Mouse (Mus musculus) stomach, embryonic 15.5 days (tissue): Measurements from ENCODE around the gene Pi4k2a. TPM values are rescaled to one million over a fixed set of nuclear protein-coding genes. Genes with fewer than 3 reads are reported as not detected.

Source experiments
- ATAC-seq: fragments of 200-750 bp; cut with Nextera tagmentation; 2 replicates; pipeline ENCODE4 v1.8.0; 2017; ENCODE audit warnings: low read depth, moderate number of reproducible peaks, moderate TSS enrichment; ENCODE audit not compliant: insufficient read depth, low FRiP score
- H3K27ac ChIP-seq: fragments of 300-500 bp; sonication (generic); 2 replicates; pipeline ENCODE4 v1.5.1; 2015; ENCODE audit warnings: mild to moderate bottlenecking, inconsistent platforms
- H3K27me3 ChIP-seq: fragments of 300-500 bp; sonication (generic); replicated peaks from 2 replicates; pipeline ENCODE4 v1.6.1; 2015; ENCODE audit warnings: inconsistent platforms
- H3K36me3 ChIP-seq: fragments of 300-500 bp; sonication (generic); 2 replicates; pipeline ENCODE4 v1.6.1; 2015; ENCODE audit warnings: inconsistent platforms
- H3K4me1 ChIP-seq: fragments of 300-500 bp; sonication (generic); 2 replicates; pipeline ENCODE4 v1.6.1; 2015; ENCODE audit warnings: inconsistent platforms
- H3K4me2 ChIP-seq: fragments of 300-500 bp; sonication (generic); 2 replicates; pipeline ENCODE4 v1.6.1; 2015; ENCODE audit warnings: mild to moderate bottlenecking, inconsistent platforms
- H3K4me3 ChIP-seq: fragments of 300-500 bp; sonication (generic); replicated peaks from 2 replicates; pipeline ENCODE4 v1.5.1; 2015; ENCODE audit warnings: inconsistent platforms
- H3K9ac ChIP-seq: fragments of 300-500 bp; sonication (generic); 2 replicates; pipeline ENCODE4 v1.6.1; 2015; ENCODE audit warnings: inconsistent platforms
- H3K9me3 ChIP-seq: fragments of 300-500 bp; sonication (generic); 2 replicates; pipeline ENCODE4 v1.6.1; 2016; ENCODE audit warnings: inconsistent platforms
- WGBS: fragments of 180-500 bp; shearing (Covaris S2); methylation state at CpG from one replicate; pipeline ENCODE4 v1.1.7; 2015; 5-methylcytosine and 5-hydroxymethylcytosine counted together
- polyA plus RNA-seq: library from polyadenylated mRNA; unstranded; fragments of >200 nt; fragmentation: Nextera tagmentation; extraction: Ambion mirVana; gene quantifications from 2 replicates; pipeline ENCODE4 v1.2.1, GENCODE M21; 2015

Gene Pi4k2a
- 22.0 and 24.0 TPM in 2 replicates for polyA plus RNA-seq

GRCm38 (mm10) chr19:42089748-42090595 is at the start of gene Pi4k2a:
Gene Pi4k2a, plus strand, starts transcription at chr19:42090470.
- Histone ChIP-seq H3K27me3 (no peaks in the 10 kb centered on the region), H3K4me3 (peak within 1 kb of the TSS; percentile 73), H3K9ac (peak within 1 kb of the TSS; percentile 54), H3K4me2 (peak within 1 kb of the TSS; percentile 76), H3K4me1 (peaks cover 21% of the 10 kb centered on the region), H3K9me3 (no peaks in the 10 kb centered on the region), H3K36me3 (peaks cover 6% of the 10 kb centered on the region; the same call in 1 of the 2 replicates), H3K27ac (peak within 1 kb of the TSS; percentile 92)
- WGBS, result under 1% methylated on average over 55 of the region's 55 CpGs
- peak; percentile 98 for ATAC-seq

GRCm38 (mm10) chr19:42043988-42044387 is 46.3 kb upstream of the Pi4k2a start:
- Histone ChIP-seq H3K36me3 (no peaks in the 10 kb centered on the region), H3K27ac (no peak overlapping the region), H3K4me2 (no peak overlapping the region), H3K9ac (no peak overlapping the region), H3K9me3 (no peaks in the 10 kb centered on the region), H3K4me3 (no peak overlapping the region), H3K27me3 (no peaks in the 10 kb centered on the region), H3K4me1 (0 out of 2 replicates have a peak, but pooled peaks cover 9% of the 10 kb centered on the region)
- ATAC-seq, result no peak
- 91% methylated on average over 6 of the region's 6 CpGs for WGBS

DNA sequence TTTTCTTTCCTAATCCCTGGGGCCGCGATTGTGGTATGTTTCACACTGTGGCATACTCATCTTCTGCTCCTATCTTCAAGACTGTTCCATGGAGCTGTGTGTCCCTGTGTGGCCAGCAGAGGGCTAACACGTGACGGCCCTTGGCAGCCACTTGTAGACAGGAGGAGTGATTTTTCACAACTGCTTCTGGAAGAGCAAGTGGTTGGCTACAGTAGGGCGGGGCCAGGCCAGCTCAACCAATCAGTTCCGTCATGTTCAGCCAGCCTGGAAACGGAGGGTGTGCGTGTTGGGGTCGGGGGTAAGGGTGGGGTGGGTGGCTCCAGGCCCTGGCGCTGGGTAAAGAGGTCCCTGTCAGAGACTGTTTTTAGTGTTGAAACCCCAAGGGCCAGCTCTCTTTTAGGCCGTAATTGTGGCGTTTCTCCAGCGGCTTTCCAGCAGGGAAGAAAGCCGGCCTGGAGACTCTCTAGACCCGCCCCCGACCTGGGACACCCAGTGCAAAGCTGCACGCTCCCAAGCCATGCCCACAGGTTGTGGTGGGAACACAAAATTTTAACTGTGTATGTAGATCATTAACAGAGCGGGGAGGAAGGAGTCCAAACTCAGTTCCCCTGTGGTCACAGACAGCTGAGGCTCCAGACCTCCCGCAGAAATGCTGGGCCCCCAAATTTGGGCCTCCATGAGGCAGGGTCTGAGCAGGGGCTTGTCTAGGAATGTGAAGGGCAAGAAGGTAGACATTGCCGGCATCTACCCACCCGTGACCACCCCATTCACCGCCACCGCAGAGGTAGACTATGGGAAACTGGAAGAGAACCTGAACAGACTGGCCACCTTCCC is 44.8 kb upstream of the Pi4k2a start, which contains the start of gene Hoga1:
Gene Hoga1 (plus strand): TSS at position 342 of the 834 bp plus-strand sequence.
- Histone ChIP-seq H3K4me3 (peak within 1 kb of the TSS; percentile 39), H3K9ac (no peak within 1 kb of the TSS), H3K27ac (no peak within 1 kb of the TSS), H3K9me3 (no peaks in the 10 kb centered on the region), H3K4me1 (0 out of 2 replicates have a peak, but pooled peaks cover 9% of the 10 kb centered on the region), H3K36me3 (no peaks in the 10 kb centered on the region), H3K4me2 (peak within 1 kb of the TSS; percentile 64), H3K27me3 (no peaks in the 10 kb centered on the region)
- peak; percentile 88 for ATAC-seq
- WGBS, result 23% methylated on average over 23 of the region's 23 CpGs

DNA sequence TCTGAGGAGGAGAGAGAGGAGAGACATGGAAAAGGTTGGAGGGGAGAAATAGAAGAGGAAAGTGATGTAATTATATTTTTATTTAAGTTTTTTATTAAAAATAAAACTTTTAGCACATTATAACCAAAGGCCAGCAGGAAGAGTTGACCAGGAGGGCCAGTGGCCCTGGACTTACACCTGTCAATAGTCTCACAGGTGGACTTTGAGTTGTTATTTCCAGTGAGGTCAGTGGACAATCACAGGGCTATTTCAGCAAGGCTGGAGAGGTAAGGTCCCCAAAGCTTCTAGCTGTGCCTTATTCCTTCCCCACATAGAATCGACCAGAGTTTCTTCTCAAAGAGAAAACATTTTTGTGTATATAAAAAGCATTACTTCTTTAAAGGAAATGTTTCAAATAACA is 40.0 kb upstream of the Pi4k2a start:
- Histone ChIP-seq H3K27ac (no peak overlapping the region), H3K27me3 (no peaks in the 10 kb centered on the region), H3K36me3 (no peaks in the 10 kb centered on the region), H3K9ac (no peak overlapping the region), H3K4me1 (0 out of 2 replicates have a peak, but pooled peaks cover 7% of the 10 kb centered on the region), H3K9me3 (no peaks in the 10 kb centered on the region), H3K4me2 (no peak overlapping the region), H3K4me3 (no peak overlapping the region)
- ATAC-seq, result no peak
- WGBS, result 67% methylated on average over 1 of the region's 1 CpGs

DNA sequence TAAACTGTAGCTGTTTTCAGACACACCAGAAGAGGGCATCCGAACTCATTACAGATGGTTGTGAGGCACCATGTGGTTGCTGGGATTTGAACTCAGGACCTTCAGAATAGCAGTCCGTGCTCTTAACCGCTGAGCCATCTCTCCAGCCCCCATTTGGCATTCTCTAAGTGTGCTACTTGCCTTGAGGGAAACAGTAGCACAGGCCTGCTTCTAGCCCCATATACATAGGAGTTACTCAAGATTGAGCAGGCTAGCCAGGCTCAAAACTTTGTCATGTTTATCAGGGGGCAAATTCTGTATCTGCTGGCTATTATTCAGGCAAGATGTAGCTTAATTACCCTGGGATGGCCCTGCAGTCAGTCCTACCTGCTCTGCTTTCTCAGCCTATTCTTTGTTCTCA is 38.9 kb upstream of the Pi4k2a start:
- no peak for ATAC-seq
- Histone ChIP-seq H3K36me3 (no peaks in the 10 kb centered on the region), H3K4me2 (no peak overlapping the region), H3K4me1 (no peaks in the 10 kb centered on the region), H3K4me3 (no peak overlapping the region), H3K27me3 (no peaks in the 10 kb centered on the region), H3K9me3 (no peaks in the 10 kb centered on the region), H3K27ac (no peak overlapping the region), H3K9ac (no peak overlapping the region)
- 89% methylated on average over 3 of the region's 3 CpGs for WGBS

DNA sequence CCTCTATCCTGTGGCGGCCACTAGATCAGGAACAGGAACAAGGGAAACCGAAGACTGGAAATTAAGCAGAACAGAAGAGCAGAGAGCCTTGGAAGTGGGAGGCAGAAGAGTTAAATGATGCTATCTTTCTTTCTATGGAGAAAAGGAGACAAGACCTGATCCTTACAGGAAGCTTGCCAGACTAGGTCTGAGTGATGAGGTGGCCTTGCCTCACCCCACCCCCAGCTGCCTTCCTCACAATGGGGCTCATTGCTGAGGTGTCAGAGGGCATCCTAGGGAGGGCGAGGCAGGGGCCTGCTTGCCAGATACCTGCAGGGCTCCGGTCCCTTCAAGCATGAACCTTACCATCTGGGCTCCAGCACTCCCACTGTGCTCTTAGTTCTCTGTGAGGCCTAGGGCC is 38.3 kb upstream of the Pi4k2a start, which contains the start of gene 4933411K16Rik:
Gene 4933411K16Rik (plus strand): TSS at position 301 of the 400 bp plus-strand sequence.
- ATAC-seq, result no peak
- Histone ChIP-seq H3K4me3 (no peak within 1 kb of the TSS), H3K4me1 (no peaks in the 10 kb centered on the region), H3K9me3 (no peaks in the 10 kb centered on the region), H3K36me3 (no peaks in the 10 kb centered on the region), H3K27me3 (no peaks in the 10 kb centered on the region), H3K9ac (no peak within 1 kb of the TSS), H3K4me2 (no peak within 1 kb of the TSS), H3K27ac (no peak within 1 kb of the TSS)
- WGBS, result 74% methylated on average over 4 of the region's 4 CpGs

- Histone ChIP-seq H3K4me2 (no peak overlapping the region), H3K9me3 (no peaks in the 10 kb centered on the region), H3K36me3 (no peaks in the 10 kb centered on the region), H3K4me3 (no peak overlapping the region), H3K4me1 (no peaks in the 10 kb centered on the region), H3K27me3 (no peaks in the 10 kb centered on the region), H3K9ac (no peak overlapping the region), H3K27ac (no peak overlapping the region)
- WGBS, result 71% methylated on average over 6 of the region's 6 CpGs
- no peak for ATAC-seq
Observed at GRCm38 (mm10) chr19:42054255-42054654, 36.0 kb upstream of the Pi4k2a start.

DNA sequence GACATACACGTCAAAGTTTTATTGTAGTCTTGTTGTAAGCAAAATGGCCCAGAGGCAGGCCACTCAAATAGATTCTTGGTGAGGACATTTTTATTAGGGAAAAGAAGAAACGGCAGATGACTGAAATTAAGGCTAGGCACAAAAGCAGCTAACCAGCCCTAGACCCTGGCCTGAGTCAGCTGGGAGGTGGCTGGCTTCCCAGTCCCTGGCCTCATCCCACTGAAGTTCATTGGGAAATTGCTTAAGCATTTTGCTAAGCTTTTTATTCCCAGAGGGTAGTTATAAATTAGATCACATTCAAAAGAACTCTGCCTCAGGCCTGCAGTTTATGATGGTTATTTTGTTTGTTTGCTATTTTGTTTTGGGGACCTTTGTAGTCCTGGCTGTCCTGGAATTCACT is 34.4 kb upstream of the Pi4k2a start:
- Histone ChIP-seq H3K4me3 (no peak overlapping the region), H3K9ac (no peak overlapping the region), H3K36me3 (no peaks in the 10 kb centered on the region), H3K9me3 (no peaks in the 10 kb centered on the region), H3K27me3 (no peaks in the 10 kb centered on the region), H3K4me2 (no peak overlapping the region), H3K27ac (no peak overlapping the region), H3K4me1 (no peaks in the 10 kb centered on the region)
- 77% methylated on average over 2 of the region's 2 CpGs for WGBS
- no peak for ATAC-seq

- H3K9me3 ChIP-seq, result no peaks in the 10 kb centered on the region
- no peak overlapping the region for H3K9ac ChIP-seq
- H3K36me3 ChIP-seq, result no peaks in the 10 kb centered on the region
- H3K4me3 ChIP-seq, result no peak overlapping the region
- WGBS, result 73% methylated on average over 6 of the region's 6 CpGs
- H3K27me3 ChIP-seq, result no peaks in the 10 kb centered on the region
- no peaks in the 10 kb centered on the region for H3K4me1 ChIP-seq
- no peak for ATAC-seq
- no peak overlapping the region for H3K27ac ChIP-seq
- no peak overlapping the region for H3K4me2 ChIP-seq
Observed at GRCm38 (mm10) chr19:42056719-42057409, 33.4 kb upstream of the Pi4k2a start.

DNA sequence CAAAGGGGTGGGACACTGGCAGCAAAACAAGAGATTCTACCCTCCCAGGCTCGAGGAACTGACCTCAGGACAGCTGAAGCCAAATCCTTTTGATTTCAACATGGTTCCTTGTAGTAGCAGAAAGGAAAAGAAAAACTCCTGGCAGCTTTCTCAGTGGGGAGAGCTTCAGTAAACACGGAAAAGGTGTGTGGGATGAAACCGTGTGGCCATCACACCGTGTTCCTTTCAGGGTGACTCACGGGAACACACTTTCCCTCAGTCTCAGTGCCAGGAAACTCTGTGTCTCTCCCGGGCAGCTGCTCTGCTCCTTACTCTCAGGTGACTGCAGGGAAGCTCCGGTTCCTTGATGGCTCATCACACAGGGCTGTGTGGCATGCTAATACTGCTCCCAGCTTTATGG is 31.8 kb upstream of the Pi4k2a start:
- 60% methylated on average over 7 of the region's 7 CpGs for WGBS
- Histone ChIP-seq H3K27ac (no peak overlapping the region), H3K9ac (no peak overlapping the region), H3K9me3 (no peaks in the 10 kb centered on the region), H3K4me1 (no peaks in the 10 kb centered on the region), H3K36me3 (no peaks in the 10 kb centered on the region), H3K4me2 (no peak overlapping the region), H3K27me3 (no peaks in the 10 kb centered on the region), H3K4me3 (no peak overlapping the region)
- no peak for ATAC-seq

GRCm38 (mm10) chr19:42061443-42061842 is 28.8 kb upstream of the Pi4k2a start:
- no peak for ATAC-seq
- Histone ChIP-seq H3K4me2 (no peak overlapping the region), H3K27me3 (no peaks in the 10 kb centered on the region), H3K4me1 (no peaks in the 10 kb centered on the region), H3K9me3 (no peaks in the 10 kb centered on the region), H3K27ac (no peak overlapping the region), H3K36me3 (no peaks in the 10 kb centered on the region), H3K4me3 (no peak overlapping the region), H3K9ac (no peak overlapping the region)
- 85% methylated on average over 7 of the region's 7 CpGs for WGBS
